Mouse (Mus musculus) layer of hippocampus, adult 8-10 months (tissue): ENCODE results near the gene Dao. TPM values are rescaled to one million over a fixed set of nuclear protein-coding genes. Genes with fewer than 3 reads are reported as not detected.
A peak's percentile ranks its signal among the peaks of the same experiment; 100 is the strongest.

Source experiments
- DNase-seq, 2 experiments: peaks; one replicate each; pipeline ENCODE4 v3.0.0; 2022; ENCODE audit warnings: low spot score in 2 of 2
- total RNA-seq, 4 experiments: library from RNA; stranded (reverse); gene quantifications; 2 replicates each; pipeline ENCODE4 v1.2.4; 2022

The Dao gene
- total RNA-seq, 4 experiments from 2014 or later = 0.31 TPM; not detected in 3

- no peak for DNase-seq
Measured at GRCm38 (mm10) chr5:114024885-114025284, 21.4 kb downstream of the Dao start.

GRCm38 (mm10) chr5:114027217-114027944 lies 23.9 kb downstream of the Dao start:
- DNase-seq = no peak

GRCm38 (mm10) chr5:114028111-114028510 lies 24.6 kb downstream of the Dao start:
- no peak for DNase-seq

GRCm38 (mm10) chr5:114030652-114031051 lies 27.1 kb downstream of the Dao start:
- DNase-seq = no peak

- DNase-seq = no peak
Measured at GRCm38 (mm10) chr5:114032161-114032763, 28.8 kb downstream of the Dao start.

- DNase-seq = no peak
Measured at GRCm38 (mm10) chr5:114034393-114034792, 30.9 kb downstream of the Dao start.

- DNase-seq = no peak
Measured at GRCm38 (mm10) chr5:114035111-114035510, 31.6 kb downstream of the Dao start.

GRCm38 (mm10) chr5:114040508-114040907 lies 37.0 kb downstream of the Dao start:
- DNase-seq = no peak

- DNase-seq = no peak
Measured at GRCm38 (mm10) chr5:114040911-114041310, 37.4 kb downstream of the Dao start.

- no peak for DNase-seq
Measured at GRCm38 (mm10) chr5:114041327-114041930, 37.9 kb downstream of the Dao start.

- no peak for DNase-seq
Measured at GRCm38 (mm10) chr5:114043800-114044199, 40.3 kb downstream of the Dao start.

GRCm38 (mm10) chr5:114045134-114045533 lies 41.6 kb downstream of the Dao start:
- DNase-seq = no peak

- DNase-seq = no peak
Measured at GRCm38 (mm10) chr5:114046151-114046550, 42.6 kb downstream of the Dao start.

GRCm38 (mm10) chr5:114046604-114047003 lies 43.1 kb downstream of the Dao start:
- DNase-seq = no peak

- no peak for DNase-seq
Measured at GRCm38 (mm10) chr5:114047182-114047581, 43.7 kb downstream of the Dao start.

GRCm38 (mm10) chr5:114048731-114049308 lies 45.3 kb downstream of the Dao start:
- DNase-seq = no peak

GRCm38 (mm10) chr5:114052246-114052761 lies 48.8 kb downstream of the Dao start:
- DNase-seq = peak in 1 of 2 experiments; percentile 49

GRCm38 (mm10) chr5:114057129-114057731 lies 53.7 kb downstream of the Dao start:
- peak in 1 of 2 experiments; percentile 26 for DNase-seq

- no peak for DNase-seq
Measured at GRCm38 (mm10) chr5:114061675-114062074, 58.2 kb downstream of the Dao start.

- no peak for DNase-seq
Measured at GRCm38 (mm10) chr5:114063958-114064357, 60.5 kb downstream of the Dao start.

GRCm38 (mm10) chr5:114065161-114065560 lies 61.7 kb downstream of the Dao start, which contains the start of gene Usp30:
Gene Usp30, plus strand, starts transcription at chr5:114065461.
- DNase-seq = no peak
